Mouse (Mus musculus) kidney, adult 2 months (tissue): ENCODE data around the gene Cnot4. TPM values are rescaled to one million over a fixed set of nuclear protein-coding genes. Genes with fewer than 3 reads are reported as not detected.
A peak's percentile ranks its signal among the peaks of the same experiment; 100 is the strongest.

Experiments used
- DNase-seq: peaks from one replicate; pipeline ENCODE4 v3.0.0; 2021
- H3K27ac ChIP-seq: fragments of 200-500 bp; 2 replicates; pipeline ENCODE4 v1.5.1; 2012; ENCODE audit warnings: low read depth, low read length, control low read depth, inconsistent platforms; ENCODE audit not compliant: insufficient read depth
- H3K27me3 ChIP-seq: fragments of 200-500 bp; replicated peaks from 2 replicates; pipeline ENCODE4 v1.6.1; 2012; ENCODE audit warnings: mild to moderate bottlenecking, moderate library complexity, low read length, inconsistent platforms; ENCODE audit not compliant: control insufficient read depth, insufficient read depth
- H3K36me3 ChIP-seq: fragments of 200-500 bp; 2 replicates; pipeline ENCODE4 v1.6.1; 2012; ENCODE audit warnings: mild to moderate bottlenecking, moderate library complexity, low read length, inconsistent platforms; ENCODE audit not compliant: control insufficient read depth, insufficient read depth
- H3K4me1 ChIP-seq: fragments of 200-500 bp; 2 replicates; pipeline ENCODE4 v1.6.1; 2011; ENCODE audit warnings: low read length; ENCODE audit not compliant: control insufficient read depth, insufficient read depth
- H3K4me3 ChIP-seq: fragments of 200-500 bp; 2 replicates; pipeline ENCODE4 v1.5.1; 2011; ENCODE audit warnings: mild to moderate bottlenecking, low read depth, low read length, control low read depth; ENCODE audit not compliant: insufficient read depth
- CTCF ChIP-seq: fragments of 200-500 bp; conservative IDR thresholded peaks from 2 replicates; pipeline ENCODE4 v1.5.1; 2011; ENCODE audit warnings: low read depth, mild to moderate bottlenecking, control low read depth, low read length, moderate library complexity, mixed read lengths; ENCODE audit not compliant: insufficient read depth, insufficient read length
- POLR2A ChIP-seq: fragments of 200-500 bp; IDR thresholded peaks from one replicate; pipeline ENCODE4 v1.6.1; 2011; ENCODE audit warnings: low read depth, low read length, control low read depth
- WGBS: fragments of 180-500 bp; shearing (Covaris S2); methylation state at CpG from one replicate; pipeline ENCODE4 v1.1.7; 2018; 5-methylcytosine and 5-hydroxymethylcytosine counted together
- polyA plus RNA-seq: library from polyadenylated mRNA; depleted of rRNA; stranded (reverse); fragments of >200 nt; gene quantifications from 2 replicates; pipeline ENCODE4 v1.2.3, GENCODE M21; 2012

Gene Cnot4
- polyA plus RNA-seq, 1 experiment = 13.5 TPM

DNA sequence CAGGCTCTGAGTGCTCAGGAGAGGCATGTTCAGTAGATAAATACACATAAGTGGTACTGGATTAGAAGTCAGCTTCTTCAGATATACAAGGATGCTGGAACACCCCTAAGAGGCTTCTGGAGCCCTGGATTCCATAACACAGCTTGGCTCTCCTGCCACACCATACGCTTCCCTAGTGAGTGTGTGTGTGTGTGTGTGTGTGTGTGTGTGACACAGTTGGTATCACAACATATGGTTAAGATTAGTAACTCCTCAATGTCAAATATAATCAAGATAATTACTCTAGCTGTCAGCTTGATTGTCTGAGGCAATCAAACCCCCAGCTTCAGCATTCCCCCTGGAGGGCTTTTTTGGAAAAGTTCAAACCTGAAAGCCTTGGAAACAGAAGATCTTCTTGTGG, 121.6 kb downstream of the Cnot4 start:
- no peak overlapping the region for H3K27ac ChIP-seq
- no peaks in the 10 kb centered on the region for H3K4me1 ChIP-seq
- no peaks in the 10 kb centered on the region for H3K36me3 ChIP-seq
- TF ChIP-seq POLR2A = no peak
- TF ChIP-seq CTCF = no peak
- no peaks in the 10 kb centered on the region for H3K27me3 ChIP-seq
- DNase-seq = no peak
- 100% methylated on average over 1 of the region's 1 CpGs for WGBS
- H3K4me3 ChIP-seq = no peak overlapping the region

GRCm38 (mm10) chr6:35010705-35011104, 122.8 kb downstream of the Cnot4 start:
- Histone ChIP-seq H3K27ac (no peak overlapping the region), H3K4me3 (no peak overlapping the region), H3K27me3 (no peaks in the 10 kb centered on the region), H3K4me1 (no peaks in the 10 kb centered on the region), H3K36me3 (no peaks in the 10 kb centered on the region)
- TF ChIP-seq POLR2A (no peak), CTCF (no peak)
- 98% methylated on average over 5 of the region's 5 CpGs for WGBS
- no peak for DNase-seq

DNA sequence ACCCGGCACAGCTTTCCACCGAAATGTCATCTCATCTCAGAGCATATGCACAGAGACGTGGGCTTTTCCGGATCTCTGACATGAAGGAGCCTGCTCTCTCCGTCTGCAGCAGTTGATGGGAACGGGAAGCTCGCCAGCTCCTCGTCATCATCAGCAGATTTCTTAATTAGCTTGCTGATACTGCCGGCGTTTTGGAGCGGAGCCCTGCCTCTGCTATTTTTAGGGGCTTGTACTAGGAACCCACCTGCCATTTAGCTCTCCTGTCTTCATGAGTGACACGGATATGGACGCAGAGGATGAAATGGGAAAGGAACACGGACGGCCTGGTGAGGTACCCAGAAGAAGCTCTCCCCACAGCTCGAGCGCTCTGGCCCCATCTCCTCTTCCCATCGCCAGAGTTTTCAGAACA, 131.3 kb downstream of the Cnot4 start:
- Histone ChIP-seq H3K4me3 (no peak overlapping the region), H3K27ac (no peak overlapping the region), H3K4me1 (no peaks in the 10 kb centered on the region), H3K27me3 (no peaks in the 10 kb centered on the region), H3K36me3 (no peaks in the 10 kb centered on the region)
- 76% methylated on average over 18 of the region's 18 CpGs for WGBS
- TF ChIP-seq POLR2A = no peak
- no peak for TF ChIP-seq CTCF
- no peak for DNase-seq

DNA sequence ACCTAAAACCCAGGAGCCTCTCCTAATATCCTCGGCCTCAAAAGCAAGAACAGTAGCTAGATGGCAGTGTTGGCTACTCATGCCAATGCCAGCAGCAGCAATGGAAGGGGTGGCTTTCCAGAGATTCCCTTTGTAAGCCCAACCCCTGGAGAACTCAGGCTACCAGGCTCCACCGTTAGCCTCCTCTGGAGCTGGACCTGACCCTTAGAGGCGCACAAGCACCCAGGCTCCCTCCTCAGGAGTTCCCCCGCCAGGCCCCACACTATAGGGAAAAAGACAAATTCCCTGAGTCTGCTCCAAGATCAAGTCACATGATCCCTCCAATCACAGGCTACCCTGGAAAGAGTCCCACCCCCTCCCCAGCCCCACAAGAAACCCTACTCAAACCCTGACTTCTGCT, 134.4 kb downstream of the Cnot4 start:
- TF ChIP-seq CTCF = peak; percentile 62
- TF ChIP-seq POLR2A = no peak
- Histone ChIP-seq H3K4me1 (no peaks in the 10 kb centered on the region), H3K27ac (no peak overlapping the region), H3K4me3 (no peak overlapping the region), H3K27me3 (no peaks in the 10 kb centered on the region), H3K36me3 (no peaks in the 10 kb centered on the region)
- DNase-seq = peak; percentile 39
- 9% methylated on average over 4 of the region's 4 CpGs for WGBS

DNA sequence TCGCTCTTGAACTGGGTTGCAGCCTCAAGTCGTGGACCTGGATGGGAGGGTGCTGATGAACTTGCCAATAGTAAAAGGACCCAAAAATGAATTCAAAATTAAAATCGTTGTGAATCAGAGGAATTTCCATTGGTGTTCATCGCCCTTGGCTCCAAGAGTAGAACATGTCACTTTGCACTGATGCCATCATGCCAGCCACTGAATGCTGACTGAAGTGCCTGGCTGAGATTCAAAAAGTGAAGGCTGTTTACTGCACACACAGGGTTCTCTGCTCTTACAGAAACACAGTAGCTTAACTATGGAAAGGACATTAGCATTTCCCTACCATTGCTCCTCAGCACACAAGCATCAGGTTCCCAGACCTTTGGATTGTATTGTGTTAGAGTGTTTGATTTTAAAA, 137.0 kb downstream of the Cnot4 start:
- no peak for TF ChIP-seq CTCF
- TF ChIP-seq POLR2A = no peak
- 53% methylated on average over 4 of the region's 4 CpGs for WGBS
- H3K4me1 ChIP-seq = no peaks in the 10 kb centered on the region

GRCm38 (mm10) chr6:34995265-34995681, 138.3 kb downstream of the Cnot4 start:
- H3K36me3 ChIP-seq = no peaks in the 10 kb centered on the region
- peak overlapping the region; percentile 30; the same call in 1 of the 2 replicates for H3K4me3 ChIP-seq
- H3K27me3 ChIP-seq = no peaks in the 10 kb centered on the region
- no peaks in the 10 kb centered on the region for H3K4me1 ChIP-seq
- peak; percentile 83 for DNase-seq
- 4% methylated on average over 13 of the region's 13 CpGs for WGBS
- no peak overlapping the region for H3K27ac ChIP-seq
- TF ChIP-seq POLR2A (no peak), CTCF (peak; percentile 88)

More for the DNA sequence above, 137.0 kb downstream of the Cnot4 start:
- no peaks in the 10 kb centered on the region for H3K27me3 ChIP-seq
- no peak for DNase-seq
- no peak overlapping the region for H3K27ac ChIP-seq
- no peak overlapping the region for H3K4me3 ChIP-seq
- no peaks in the 10 kb centered on the region for H3K36me3 ChIP-seq

GRCm38 (mm10) chr6:34994692-34995091, 138.8 kb downstream of the Cnot4 start:
- WGBS = 40% methylated on average over 5 of the region's 5 CpGs

More at GRCm38 (mm10) chr6:34994692-34995091, 138.8 kb downstream of the Cnot4 start:
- H3K27ac ChIP-seq = no peak overlapping the region
- no peak overlapping the region for H3K4me3 ChIP-seq
- TF ChIP-seq CTCF (no peak), POLR2A (no peak)
- H3K27me3 ChIP-seq = no peaks in the 10 kb centered on the region
- no peaks in the 10 kb centered on the region for H3K4me1 ChIP-seq
- DNase-seq = no peak
- H3K36me3 ChIP-seq = no peaks in the 10 kb centered on the region
